Mouse (Mus musculus) c-Kit-negative CD71-positive TER-119-positive erythroid progenitor cells, embryonic 14.5 days (primary cell): ENCODE data around the gene AI413582.

ENCODE experiments used
- DNase-seq: peaks from one replicate; pipeline ENCODE4 v3.0.0-alpha.2; 2013; ENCODE audit warnings: low read depth, low spot score

The AI413582 gene

GRCm38 (mm10) chr17:27579816-27580215 is 14.3 kb upstream of the AI413582 start:
- no peak for DNase-seq

- DNase-seq = no peak
Measured at GRCm38 (mm10) chr17:27578487-27578886, 12.9 kb upstream of the AI413582 start.

DNA sequence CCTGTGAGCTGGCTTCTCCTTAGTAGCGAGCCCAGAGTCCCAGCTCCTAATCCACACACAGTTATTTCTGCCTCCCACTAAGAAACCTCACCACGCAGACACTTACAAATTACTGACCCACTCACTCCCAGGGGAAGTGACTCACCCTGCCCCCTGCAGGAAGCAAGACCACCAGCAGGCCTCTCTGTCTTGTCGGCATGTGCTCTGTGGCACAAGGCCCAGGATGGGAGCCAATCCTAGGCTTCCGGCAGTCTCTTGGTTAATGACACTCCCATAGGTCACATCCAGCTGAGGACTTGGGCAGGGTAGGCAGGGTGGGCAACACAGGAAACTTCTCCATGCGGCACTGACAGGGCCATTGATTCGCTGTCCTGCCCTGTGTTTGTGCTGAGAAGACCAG is 11.9 kb upstream of the AI413582 start:
- no peak for DNase-seq

- DNase-seq = no peak
Measured at GRCm38 (mm10) chr17:27576056-27576455, 10.5 kb upstream of the AI413582 start.

GRCm38 (mm10) chr17:27575116-27575776 is 9.7 kb upstream of the AI413582 start:
- no peak for DNase-seq

DNA sequence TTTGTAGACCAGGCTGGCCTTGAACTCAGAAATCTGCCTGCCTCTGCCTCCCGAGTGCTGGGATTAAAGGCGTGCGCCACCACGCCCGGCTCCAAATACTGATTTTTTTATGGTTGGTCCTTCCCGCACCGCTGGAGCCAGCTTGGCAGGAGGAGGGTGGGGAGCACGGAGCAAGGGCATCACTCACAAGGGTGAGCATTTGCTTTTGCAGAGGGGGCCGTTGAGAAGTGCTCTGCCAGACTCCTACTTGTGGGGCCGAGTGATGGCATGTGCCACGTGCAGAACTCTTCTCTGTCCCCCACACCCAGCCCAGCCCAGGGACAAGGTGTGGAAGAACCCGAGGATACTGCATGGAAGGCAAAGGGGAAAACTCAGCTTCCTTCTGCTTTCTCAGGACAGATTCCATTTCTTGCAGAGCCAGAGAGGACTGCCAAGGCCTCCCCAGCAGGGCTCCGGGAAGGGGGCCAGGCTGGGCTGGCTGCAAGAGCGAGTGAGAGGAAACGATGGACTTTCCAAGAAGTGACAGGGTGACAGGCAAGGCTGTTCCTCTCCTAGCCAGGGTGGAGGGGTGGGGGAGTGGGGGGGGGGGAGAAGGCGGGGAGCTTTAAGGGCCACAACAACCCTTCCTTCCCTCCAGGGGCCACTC is 9.0 kb upstream of the AI413582 start:
- no peak for DNase-seq

DNA sequence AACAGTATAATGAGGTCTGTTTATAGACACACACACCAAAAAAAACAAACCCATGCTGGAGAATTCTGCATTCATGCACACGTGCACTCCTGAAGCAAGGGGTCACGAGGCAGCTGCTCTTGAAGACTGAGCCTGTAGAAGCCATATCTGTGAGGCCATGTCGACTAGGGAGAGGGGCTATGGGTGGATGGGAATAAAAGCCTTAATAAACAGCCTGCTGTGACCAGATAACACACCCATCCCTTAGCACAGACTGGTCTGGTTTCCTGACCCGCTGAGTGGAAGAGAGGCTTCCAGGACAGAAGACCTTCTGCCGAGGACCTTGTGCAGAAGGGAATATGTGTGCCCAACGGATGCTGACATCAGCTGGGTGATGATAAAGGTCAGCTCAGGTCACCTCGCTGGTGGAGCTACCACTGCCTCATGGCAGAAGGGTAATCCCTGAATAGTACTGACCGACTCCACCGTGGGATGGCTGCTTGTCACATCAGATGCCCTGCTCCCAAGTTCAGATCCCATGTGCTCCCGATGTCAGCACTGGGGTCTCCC is 8.3 kb upstream of the AI413582 start:
- no peak for DNase-seq

GRCm38 (mm10) chr17:27571315-27571714 is 5.8 kb upstream of the AI413582 start:
- DNase-seq = no peak

DNA sequence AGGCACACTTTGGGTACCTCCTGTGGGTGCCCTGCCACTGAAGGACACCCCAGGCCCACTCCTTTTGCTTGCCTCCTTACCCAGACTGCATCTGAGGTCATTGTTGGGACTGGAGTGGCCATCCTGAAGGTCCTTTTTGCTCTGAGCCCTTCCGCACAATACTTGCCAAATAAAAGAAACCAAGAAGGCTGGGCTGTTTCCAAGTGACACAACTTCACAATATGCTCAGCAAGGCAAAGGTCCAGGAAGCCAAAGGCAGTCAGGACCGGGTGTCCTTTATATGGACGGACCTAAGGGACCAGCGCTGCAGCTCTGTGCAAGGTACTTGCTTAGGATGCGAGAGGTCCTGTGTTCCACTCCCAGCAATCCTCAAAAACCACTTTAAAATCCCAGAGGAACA is 2.7 kb upstream of the AI413582 start:
- DNase-seq = no peak

DNA sequence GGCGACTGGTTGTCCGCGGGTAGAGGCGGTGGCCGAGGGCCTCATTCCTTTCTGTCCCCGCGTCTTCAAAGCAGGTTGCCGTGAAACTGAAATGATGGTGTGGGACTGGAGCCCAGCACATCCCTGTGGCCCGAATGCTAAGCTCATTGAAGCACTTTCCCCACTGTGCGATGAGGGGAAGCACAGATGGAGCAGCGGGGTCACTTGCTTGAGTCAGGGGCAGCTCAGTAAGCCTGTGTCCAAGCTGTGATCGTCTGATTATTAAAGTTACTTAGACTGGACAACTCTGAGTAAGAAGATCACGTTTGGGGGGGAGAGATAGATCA is 349 bp upstream of the AI413582 start:
- no peak for DNase-seq

GRCm38 (mm10) chr17:27564391-27565162 is 979 bp downstream of the AI413582 start:
- no peak for DNase-seq

DNA sequence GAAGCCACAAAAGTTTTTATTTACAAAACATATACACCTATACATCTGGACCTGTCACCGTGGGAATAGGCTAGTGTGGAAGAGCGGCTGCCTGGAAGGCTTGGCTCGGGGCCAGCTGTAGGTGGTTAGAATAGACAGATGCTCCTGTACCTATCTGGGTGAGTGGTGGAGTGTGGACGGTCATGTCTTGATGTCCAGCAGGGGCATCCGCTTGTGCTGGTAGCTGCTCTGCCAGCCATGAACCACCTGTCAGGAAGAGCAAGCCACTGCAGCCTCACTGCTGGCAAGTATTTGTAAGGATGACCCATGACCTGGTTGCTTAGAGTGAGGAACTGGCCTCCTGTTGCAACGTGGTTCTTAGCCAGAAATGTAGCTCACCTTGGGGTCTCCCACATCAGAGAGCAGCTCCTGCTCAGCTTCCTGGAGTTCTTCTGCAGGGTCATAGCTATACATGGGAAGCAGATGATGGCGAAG is 1.7 kb downstream of the AI413582 start:
- no peak for DNase-seq

GRCm38 (mm10) chr17:27561809-27562526 is 3.6 kb downstream of the AI413582 start:
- DNase-seq = no peak

- DNase-seq = no peak
Measured at GRCm38 (mm10) chr17:27560926-27561480, 4.6 kb downstream of the AI413582 start.

DNA sequence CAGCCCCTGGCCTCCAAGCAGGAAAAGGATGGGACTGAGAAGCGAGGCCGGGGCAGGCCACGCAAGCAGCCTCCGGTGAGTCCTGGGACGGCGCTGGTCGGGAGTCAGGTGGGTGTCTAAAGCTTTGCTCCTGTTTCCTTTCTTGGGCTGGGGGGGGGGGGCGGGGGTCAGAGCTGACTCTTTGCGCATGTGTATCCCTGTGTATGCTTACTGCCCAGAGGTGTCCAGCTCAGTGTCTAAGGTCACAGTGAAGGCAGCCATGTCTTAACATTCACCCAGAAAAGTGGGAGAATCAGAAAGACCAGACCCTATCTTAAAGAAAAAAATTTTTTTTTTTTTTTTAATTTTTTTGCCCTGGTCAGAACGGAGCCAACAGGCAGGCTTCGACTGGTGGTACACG is 6.0 kb downstream of the AI413582 start:
- DNase-seq = no peak

- DNase-seq = no peak
Measured at GRCm38 (mm10) chr17:27558845-27559244, 6.7 kb downstream of the AI413582 start.

- DNase-seq = no peak
Measured at GRCm38 (mm10) chr17:27557927-27558661, 7.5 kb downstream of the AI413582 start.

DNA sequence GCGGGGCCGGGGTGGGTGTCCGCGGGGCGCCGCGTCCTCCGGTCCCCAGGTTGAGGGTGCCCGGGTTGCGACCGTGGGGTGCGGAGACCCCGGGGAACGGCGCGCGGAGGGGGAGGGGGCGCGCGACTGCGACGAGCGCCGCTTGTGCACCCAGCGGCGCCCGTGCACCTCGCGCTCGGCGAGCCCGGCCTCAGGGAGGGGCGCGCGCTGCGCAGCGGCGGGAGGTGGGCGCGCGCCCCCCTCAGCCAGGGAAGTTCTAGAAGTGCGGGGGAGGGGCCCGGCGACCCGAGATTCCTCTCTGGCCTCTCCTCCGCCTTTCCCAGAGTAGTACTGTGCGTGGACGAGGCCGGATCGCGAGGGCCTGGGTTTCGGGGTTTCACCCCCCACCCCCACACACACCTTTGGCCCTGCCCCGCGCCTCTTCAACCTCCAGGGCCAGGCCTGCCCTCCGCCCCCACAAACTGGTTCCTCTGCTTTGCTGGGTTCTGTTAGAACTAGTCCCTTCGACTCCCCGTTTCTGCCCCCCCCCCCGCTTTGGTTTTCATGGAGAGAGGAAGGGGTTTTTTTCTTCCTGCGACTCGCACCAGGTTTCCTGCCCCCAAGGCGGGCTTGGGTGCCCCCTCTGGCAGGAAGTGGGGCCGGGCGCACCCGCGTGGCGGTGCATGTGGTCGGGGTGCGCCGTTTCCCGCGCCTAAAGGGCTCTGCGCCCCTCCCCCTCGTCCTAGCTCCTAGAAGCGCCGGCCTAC is 8.2 kb downstream of the AI413582 start:
- DNase-seq = no peak

DNA sequence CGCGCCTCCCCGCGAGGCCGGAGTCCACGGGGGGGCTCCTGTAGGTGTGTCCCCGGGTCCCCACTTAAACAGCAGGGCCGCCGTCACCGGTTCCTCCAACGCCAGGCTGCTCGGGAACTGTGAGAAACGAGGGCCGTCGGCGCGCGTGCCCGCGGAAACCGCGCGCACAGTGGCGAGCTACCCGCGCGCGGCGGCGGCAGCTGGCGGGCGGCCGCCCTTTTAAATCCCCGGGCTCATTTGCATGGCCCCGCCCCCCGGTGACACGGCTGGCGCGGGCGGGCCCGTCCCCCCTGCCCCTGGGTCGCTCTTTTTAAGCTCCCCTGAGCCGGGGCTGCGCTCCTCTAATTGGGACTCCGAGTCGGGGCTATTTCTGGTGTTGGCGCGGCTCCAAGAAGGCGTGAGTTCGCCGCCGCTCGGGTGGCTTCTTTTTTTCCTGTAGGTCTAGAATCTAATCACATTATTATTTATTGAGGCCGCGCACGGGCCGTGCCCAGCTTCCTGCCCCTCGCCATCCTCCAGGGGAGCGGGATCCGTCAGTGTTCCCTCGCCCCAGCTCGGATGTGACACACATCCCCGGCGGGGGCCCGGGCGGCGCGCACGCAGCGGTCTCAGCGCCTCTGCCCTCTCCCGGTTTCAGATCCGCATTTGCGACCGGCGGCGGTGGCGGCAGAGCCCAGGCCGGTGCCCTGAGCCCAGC is 9.1 kb downstream of the AI413582 start, which contains the start of gene Hmga1:
TSS of gene Hmga1 (plus strand) at position 183 of the 697 bp plus-strand sequence.
- peak; percentile 66 for DNase-seq
